Mouse (Mus musculus) frontal cortex, postnatal 25 days (tissue): ENCODE measurements around the gene Rorc.

Experiments
- DNase-seq, 2 experiments: peaks; one replicate each; pipeline ENCODE4 v3.0.0; 2022; ENCODE audit warnings: low spot score in 2 of 2

Rorc gene

DNA sequence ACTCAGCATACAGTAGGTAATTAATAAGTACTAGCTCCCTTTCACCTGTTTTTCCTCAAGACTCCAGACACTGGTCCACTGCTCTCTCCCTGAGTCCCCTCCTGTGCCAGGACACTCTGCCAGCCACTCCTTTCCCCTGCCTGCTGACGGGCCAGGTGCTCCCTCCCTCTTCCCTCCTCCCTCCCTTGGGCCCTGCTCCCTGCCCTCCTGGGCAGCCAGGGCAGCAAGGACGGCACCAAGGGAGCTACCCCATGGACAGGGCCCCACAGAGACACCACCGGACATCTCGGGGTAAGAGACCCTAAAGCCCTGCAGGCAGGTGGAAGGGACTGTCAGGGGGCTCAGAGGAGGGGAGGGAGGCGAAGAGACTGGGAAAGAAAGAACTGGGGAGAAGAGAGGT, at the start of gene Rorc:
TSS of gene Rorc (plus strand) at position 154 of the 400 bp plus-strand sequence.
- DNase-seq: no peak

DNA sequence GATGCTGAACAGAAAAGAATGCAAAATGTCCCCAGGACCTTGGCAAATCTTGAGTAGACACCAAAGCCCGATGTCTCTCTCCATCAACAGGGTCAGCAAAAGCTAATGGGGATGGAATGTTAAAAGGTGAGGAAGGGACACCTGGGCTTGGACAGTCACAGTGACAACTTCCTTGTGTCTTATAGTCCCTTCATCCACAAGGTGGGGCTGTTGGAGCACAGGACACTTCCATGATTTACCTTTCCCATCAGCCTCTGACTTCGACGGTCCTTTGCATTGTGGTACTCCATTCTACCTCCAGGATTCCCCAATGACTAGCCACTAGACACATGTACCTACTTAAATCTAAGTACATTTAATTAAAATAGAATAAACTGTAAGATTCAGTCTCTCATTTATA, 43.9 kb upstream of the Rorc start:
- no peak for DNase-seq

DNA sequence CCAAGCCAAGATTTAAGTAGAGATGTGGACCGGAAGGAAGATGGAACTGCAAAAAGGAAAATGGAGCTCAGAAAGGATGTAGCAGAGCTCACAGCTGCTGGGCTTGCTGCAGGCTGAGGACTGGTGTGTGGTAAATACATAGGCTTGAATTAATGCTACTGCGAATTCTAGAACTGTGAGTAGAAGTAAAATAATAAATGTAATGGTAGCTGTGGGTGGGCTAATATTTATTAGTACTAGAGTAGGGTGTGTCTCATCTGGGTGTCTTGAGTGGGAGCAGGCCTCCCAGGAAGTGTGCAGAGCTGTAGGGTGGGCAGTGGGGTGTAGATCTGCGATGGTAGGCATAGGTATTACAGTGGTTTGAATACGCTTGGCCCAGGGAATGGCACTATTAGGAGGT, 38.2 kb upstream of the Rorc start:
- DNase-seq: no peak

DNA sequence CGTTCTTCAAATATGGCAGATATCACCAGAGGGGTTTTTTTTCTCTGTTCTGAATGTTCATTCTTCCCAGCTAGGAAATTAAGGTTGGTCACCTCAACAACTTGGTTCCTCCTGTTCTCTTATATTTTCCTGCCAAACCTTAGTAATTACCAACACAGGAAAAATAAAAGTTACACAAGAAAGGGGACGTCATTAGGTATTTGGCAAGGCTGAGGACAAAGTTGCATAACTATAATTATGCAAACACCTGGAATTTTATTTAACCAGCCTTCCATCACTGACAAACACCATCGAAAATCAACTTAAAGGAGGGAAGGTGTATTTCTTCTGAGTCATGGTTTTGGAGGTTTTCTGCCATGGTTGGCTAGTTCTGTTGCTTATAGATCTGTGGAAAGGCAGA, 34.1 kb upstream of the Rorc start:
- no peak for DNase-seq

DNA sequence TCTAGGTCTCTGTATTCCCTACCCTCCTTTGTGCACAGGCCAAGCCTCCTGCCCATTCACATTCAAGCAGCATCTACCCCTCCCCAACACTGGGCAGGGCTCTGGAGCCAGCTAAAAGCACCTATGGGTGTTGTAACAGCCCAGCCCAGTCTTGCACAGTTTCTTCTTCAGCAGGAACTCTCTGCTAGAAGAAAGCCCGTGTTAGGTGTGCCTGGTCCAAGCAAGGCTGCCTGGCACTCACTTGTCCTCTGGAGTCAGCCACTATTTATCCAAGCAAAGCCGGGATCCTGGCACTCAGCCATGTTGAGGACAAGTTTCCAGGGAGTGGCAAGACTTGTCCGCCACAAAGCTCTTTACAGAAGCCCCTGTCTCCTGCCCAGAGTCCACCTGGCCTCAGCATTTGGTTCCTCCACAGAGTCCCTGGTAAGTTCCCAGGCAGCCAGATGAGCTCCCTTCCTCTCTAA, 30.6 kb upstream of the Rorc start, which contains the start of gene Them5:
TSS of gene Them5 (plus strand) at position 141 of the 464 bp plus-strand sequence.
- no peak for DNase-seq

DNA sequence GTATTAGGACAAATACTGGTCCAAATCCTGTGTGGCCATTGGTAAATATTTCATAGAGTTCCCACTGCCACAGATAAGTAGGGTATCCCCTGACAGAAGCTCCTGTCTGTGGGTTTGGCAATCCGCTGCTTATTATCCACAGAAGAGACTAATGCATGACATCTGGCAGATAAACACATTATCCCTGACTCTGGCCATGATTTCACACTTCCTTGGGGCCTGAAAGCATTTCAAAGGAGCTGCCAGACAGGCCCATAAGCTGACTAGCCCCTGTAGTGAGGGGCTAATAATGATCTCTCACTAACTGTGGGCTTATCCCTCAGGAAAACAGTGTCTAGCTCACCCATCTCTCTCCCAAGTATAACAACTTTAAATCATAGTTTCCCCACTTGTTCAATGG, 30.0 kb upstream of the Rorc start:
- DNase-seq: no peak

DNA sequence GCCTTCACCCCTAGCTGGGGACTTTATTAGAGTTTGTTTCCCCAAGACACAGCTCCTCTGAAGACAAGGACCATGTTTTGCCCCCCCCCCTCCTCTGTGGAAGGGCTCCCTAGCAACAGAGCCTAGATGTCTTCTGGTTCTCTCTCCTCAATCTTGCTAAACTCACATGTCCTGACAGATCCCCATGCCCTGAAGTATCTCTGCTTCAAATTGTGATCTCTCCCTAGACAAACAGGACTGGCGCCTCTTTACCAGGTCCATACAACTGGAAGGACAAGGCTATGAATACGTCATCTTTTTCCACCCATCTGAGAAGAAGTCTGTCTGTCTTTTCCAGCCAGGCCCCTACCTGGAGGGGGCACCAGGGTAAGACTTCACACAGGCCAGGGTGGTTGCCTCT, 28.4 kb upstream of the Rorc start:
- no peak for DNase-seq

DNA sequence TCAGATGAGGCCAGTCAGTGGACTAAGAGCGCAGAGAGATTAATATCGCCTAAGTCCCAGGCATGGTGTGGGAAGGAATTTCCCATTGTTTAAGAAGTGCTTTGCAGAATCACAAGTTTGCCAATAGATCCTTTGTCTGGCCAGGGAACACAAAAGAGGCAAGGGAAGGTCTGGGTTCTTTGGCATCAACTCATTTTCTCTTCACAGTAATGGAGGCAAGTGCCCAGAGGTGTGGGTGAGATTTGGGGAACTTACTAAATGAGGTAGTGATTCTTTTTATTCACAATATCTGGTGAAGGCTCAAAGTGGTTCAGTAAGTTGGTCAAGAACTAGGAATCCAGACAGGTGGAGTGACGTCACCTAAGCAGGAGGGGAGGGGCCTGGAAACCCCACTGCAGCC, 27.7 kb upstream of the Rorc start:
- DNase-seq: no peak

DNA sequence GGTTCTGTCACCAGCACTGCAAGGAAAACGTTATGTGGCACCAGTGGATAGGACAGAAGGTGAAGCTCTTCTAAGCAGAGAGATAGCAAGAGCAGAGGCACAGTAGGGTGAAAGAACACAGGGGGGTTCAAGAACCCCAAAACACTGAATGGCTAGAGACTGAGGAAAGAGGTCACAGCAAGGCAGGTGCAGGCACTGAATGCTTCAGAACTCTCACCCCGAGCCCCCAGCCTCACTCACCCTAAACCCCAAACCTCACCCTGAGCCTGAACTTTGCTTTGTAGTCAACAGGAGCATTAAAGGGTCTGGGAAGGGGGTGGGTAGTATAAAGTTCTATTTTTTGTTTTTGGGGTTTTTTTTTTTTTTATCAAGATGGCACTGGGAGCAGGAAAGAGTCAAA, 24.4 kb upstream of the Rorc start:
- no peak for DNase-seq

DNA sequence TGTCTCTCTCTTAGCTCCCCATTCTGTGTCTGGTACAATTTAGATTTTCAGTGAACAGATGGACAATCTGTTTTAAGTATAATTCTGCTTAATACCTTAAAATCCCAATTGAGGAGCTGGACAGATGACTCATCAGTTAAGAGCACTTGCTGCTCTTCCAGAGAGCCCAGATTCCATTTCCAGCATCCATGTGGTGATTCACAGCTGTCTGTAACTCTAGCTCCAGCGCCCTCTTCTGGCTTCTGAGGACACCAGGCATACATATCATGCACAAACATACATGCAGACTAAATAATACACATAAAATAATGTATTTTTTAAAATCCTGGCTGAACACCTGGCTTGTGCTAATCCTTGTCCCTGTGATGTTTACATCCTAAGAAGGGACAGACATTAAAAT, 11.8 kb upstream of the Rorc start:
- peak in 1 of 2 experiments; percentile 20 for DNase-seq

DNA sequence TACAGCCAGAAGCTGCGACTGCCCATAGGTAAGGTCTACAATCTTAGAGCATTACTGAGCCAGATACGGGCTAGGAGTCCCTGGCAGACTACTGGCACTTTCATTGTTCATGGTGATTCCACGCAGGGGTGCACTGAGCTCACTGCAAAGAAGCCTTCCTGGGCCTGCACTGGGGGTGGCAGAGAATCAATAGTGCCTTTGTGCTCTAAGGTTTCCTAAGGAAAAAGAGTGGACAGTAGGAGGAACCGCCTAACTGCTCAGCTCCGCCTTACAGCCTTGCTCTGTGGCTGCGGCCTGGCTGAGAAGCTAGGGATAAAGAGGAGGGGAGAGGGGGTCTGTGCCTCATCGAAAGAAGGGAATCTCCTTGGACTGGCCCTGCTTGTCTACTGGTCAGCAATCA, 10.5 kb upstream of the Rorc start, which contains the start of gene C2cd4d:
TSS of gene C2cd4d (plus strand) at position 301 of the 400 bp plus-strand sequence.
- no peak for DNase-seq

DNA sequence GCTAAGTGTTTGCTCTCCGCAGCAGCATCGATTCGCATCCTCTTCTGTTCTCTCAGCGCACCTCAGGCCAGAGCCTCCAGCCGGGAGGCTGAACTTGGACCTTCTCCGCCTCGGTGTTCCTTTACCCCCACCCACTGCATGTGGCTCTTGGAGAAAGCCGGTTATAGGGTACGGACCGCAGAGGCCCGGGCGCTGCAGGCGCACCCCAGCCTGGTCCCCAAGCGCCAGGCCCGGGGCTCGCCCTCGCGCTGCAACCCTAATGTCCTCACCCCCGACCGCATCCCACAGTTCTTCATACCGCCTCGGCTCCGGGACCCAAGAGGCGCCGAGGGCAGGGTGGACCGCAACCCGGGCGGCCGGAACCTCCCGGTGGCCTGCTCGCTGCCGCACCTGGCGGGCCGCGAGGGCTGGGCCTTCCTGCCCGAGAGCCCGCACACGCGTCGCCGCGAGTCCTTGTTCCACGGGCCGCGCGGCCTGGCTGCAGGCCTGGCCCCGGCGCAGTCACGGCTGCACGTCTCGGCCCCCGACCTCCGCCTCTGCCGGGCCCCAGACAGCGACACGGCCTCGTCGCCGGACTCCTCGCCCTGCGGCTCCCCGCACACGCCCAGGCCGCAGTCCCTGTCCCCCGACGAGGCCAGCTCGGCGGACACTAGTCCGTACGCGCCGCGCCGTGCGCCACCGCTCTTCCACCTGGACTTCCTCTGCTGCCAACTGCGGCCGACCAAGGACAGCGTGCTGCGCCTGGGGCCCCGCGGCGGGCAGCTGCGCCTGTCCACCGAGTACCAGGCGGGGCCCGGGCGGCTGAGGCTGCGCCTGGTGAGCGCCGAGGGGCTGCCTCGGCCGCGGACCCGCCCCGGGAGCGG, 9.1 kb upstream of the Rorc start:
- peak in 1 of 2 experiments; percentile 13 for DNase-seq

DNA sequence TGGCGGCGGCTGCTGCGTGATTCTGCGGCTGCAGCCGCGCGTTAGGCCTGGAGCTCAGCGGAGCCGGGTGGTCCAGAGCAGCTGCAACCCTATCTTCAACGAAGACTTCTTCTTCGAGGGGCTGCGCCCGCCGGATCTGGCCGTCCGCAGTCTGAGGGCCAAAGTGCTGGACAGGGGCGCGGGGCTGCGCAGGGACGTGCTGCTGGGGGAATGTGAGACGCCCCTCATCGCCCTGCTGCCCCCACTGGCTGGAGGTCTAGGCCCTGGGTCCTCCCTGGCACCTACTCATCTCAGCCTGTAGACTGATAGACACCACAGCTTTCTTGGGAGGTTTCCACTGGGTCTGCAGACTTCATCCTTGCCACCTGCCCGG, 8.5 kb upstream of the Rorc start:
- no peak for DNase-seq

DNA sequence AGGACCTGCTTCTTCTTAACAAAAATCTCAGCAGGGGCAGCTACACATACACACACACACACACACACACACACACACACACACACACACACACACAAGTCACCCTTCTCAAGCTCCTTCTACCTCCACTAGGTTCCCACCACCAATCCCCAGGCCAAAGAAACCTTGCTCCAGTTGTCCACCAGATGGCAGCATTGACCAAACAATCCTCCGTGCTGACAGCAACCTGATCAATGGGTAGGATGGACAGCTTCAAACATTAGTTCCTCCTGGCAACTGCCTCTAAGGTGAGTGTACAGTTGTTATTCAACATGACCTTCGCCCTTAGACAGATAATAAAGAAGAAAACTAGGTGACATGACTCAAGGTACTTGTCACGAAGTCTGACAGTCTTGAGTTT, 5.8 kb upstream of the Rorc start:
- peak; percentile 62 to 82 for DNase-seq

DNA sequence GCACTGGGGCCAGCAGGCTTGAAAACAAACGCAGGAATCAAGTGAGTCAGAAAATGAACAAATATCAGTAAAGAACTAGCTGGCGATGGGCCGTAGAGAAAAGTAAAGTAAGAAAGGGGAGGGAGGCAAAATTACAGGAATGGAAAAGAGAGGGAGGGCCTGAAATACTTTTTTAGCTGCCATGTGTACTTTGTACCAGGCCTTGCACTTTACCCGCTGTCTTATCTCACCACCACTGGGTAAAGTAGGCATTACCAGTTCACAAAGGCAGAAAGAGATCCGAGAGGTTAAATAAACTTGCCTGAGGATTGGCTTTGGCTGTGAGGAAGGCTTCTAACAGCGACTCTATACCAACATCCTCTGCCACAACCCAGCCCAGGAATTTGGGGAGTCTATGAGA, 5.1 kb upstream of the Rorc start:
- no peak for DNase-seq

DNA sequence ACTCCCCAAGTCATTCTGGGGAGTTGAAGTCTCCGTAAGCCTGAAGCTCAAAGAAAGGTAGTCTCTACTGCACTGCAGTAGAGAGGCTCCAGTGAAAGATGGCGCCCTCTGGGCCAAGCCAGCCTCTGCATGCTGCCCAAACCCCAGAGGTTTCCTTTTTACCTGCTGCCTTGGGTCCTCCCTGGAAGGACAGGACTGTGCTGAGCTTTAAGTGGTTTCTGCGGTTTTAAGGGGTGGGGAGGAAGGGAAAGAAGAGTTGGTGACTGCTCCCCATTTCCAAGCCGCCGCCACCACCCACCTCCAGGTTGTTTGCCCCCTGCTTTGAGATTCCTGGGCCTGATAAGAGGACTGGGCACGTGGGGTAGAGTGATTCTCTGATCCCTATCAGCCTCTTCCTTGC, 4.0 kb upstream of the Rorc start:
- no peak for DNase-seq

DNA sequence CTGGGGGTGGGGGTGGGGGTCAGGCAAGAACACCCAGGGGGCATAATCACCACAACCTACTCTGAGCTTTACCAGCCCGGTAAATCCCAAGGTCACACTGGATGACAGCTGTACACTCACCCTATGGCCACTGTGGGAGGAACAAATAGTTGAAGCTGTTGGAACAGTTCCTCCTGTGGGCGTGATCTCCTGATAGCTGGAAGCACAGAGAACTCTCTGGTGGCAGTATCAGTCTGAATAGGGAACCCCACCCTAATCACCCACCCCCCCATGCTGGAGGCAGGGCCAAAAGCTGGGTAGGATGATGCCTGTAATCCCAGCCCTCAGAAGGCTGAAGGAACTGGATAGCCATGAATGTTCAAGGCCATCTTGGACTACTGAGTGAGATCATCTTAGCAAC, 2.9 kb upstream of the Rorc start:
- no peak for DNase-seq

DNA sequence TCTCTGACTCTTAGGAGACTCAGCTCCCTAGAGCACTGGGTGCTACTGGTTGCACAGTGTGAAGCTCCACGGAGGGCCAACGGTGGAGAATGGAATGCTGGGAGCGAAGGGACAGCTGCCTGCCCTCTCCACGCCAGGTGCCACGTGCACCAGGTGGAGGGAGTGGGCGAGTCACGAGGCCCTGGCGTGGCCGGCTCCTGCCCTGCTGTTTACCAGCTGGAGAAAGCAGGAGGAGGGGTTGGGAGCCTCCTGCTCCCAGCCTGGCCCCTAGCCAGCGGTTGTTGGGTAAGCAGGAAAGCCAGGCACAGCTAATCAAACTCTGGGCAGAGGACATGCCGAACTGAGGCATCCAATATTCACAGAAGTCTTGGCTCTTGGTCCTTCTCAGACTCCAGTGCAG, 957 bp upstream of the Rorc start:
- no peak for DNase-seq

DNA sequence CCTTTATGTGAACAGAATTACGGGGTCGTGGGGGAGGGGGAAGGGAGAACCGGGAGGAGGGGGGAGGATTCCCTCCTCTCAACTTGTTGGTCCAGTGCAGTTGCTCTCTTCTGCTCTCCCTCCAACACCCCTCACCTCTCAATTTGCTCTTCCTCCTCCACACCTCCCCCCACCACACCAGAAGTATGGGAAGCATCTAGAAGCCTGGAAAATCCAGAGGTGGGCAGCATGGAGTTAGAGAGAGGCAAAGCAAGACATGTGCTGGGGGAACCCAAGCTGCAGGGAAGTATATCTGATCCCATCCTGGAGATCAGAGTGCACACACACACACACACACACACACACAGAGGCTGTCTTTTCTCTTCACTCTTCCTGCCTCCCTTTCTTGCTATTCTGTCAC, 556 bp upstream of the Rorc start:
- DNase-seq: no peak

DNA sequence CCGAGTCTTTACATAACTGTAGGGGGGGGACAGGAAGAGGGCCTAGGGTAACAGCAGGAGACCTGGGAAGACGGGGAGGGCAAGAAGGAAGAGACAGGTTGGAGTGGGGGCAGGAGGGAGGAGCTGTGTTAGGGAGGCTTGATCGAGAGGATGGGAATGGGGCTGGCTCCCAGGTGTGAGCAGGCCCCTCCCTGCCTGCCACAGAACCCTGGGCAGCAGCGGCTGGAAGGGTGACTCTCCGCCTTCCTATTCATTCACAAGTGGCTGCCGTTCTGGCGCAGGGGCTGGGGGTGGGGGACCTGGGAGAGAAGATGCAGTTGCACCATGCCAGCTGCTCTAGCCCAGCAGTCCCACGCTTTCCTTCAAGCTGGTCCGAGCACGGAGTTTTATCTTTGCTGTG, 496 bp downstream of the Rorc start:
- no peak for DNase-seq

DNA sequence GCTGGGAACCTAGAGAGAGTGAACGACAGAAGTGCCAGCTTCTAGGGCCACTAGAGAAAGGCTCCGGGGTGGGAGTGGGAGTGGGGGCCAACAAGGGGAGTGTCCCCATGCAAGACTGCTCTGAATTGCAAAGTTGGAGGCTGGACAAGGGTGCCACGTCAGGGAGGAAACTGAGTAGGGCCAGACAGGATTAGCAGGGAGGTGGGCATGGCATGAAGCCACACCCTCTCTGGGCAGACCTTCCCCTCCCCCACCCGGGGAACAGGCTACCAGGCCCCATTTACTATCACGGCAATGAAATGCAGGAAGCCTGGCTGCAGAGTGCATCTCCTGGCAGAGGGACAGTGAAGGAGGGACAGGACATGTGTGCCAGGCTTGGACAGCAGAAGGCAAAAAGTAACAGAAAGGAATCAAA, 1.0 kb downstream of the Rorc start:
- DNase-seq: no peak

DNA sequence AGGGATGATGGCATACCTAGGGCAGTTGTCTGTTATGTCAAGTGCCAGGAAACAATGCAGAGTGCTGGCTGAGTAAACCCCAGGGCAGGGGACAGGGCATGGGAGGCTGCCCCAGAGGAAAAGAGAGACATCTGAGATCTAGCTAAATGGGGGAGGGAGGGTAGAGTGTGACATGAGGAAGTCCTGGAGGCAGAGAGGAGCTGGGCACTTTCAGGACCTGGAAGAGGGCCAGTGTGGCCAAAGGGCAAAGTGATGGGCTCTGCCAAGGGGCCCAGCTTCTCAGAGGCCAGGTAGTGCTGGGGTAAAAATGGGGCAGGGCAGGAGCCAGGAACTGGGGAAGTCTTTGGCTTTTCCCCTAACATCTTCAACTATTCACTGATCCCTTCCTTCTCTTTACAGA, 2.0 kb downstream of the Rorc start:
- DNase-seq: no peak

DNA sequence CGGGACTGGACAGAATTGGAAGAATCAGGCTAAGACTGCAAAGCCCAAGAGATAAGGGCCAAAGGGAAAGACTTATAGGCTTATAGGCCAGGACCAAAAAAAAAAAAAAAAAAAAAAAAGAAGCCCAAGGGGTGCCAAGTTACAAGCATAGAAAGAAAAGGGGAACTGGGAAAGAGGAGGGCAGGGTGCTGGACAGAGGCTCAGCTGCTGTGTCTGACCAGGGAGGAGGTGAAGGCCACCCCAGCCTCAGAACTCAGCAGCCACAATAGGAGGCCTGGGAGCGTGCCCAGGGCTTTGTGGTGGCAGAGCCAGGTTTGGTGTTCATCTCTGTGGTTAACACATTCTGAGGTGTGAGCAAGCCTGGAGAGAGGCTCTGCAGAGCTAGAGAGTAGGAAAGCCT, 2.6 kb downstream of the Rorc start:
- no peak for DNase-seq

DNA sequence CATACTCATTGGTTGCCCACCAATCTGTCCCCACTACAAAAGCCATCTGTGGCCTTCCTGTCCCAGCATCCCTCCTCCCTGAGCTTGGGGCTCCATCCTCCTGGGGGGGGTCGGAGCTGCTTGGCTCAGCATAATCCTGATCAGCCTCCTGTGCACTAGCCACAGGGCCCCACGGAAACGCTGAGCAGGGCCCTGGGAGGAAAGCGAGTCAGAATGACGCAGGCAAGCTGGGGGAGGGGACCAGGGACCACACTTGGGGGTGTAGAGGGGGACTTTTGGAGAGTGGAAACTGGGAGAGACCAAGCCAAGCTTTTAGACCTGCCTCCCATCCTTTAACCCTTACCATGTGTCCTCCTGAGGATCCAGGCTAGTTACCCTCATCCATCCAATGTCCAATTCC, 3.3 kb downstream of the Rorc start:
- no peak for DNase-seq
